Mouse (Mus musculus): ENCODE results near the gene Matk.

Matk gene

DNA sequence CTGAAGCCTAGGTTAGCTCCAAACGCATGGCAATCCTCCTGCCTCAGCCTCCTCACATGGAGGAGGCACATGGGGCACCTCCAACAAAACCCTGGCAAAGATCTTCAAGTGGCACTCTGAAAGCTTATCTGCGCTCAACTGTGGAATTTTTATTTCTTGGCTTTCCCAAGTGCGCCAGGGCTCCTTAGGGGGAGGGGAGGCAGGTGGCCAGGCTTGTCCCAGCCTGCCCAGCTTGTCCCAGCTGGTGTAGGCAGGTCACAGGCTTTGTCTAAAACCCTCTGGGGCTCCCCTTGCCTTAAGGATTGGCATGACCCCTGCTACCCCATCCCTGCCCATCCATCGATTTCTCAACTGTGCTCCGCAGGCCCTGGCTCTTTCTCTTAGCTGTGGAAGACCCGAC is 31.5 kb downstream of the Matk start:
- in situ Hi-C loops (cut with MboI; ENCODE audit: unreplicated experiment in 2 of 2) = no loop called here

DNA sequence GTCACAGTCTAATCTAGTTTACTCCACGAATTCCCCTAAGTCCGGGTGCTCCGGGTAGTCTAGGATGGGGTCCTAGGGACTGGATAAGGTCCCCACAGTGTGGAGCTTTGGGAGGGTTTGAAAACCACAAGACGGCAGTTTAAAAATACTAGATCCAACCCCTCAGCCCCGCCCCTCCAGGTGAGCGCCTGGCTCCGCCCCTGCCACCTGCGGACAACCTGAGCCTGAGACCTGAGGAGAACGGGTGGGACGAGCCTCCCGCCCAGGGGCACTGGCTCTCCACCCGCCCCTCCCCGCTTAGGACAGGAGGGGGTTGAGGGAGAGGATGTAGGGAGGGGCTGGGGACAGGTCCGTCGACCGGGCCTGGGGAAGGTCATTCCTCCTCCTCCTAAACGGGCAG is 32.0 kb downstream of the Matk start:
- in situ Hi-C loops (cut with MboI; ENCODE audit: unreplicated experiment in 2 of 2) = loop anchor here (5.0 kb wide), 3 partner anchors 37 to 87 kb away; partner anchors contain the start of gene Gipc3 (in 1 of the 2)

DNA sequence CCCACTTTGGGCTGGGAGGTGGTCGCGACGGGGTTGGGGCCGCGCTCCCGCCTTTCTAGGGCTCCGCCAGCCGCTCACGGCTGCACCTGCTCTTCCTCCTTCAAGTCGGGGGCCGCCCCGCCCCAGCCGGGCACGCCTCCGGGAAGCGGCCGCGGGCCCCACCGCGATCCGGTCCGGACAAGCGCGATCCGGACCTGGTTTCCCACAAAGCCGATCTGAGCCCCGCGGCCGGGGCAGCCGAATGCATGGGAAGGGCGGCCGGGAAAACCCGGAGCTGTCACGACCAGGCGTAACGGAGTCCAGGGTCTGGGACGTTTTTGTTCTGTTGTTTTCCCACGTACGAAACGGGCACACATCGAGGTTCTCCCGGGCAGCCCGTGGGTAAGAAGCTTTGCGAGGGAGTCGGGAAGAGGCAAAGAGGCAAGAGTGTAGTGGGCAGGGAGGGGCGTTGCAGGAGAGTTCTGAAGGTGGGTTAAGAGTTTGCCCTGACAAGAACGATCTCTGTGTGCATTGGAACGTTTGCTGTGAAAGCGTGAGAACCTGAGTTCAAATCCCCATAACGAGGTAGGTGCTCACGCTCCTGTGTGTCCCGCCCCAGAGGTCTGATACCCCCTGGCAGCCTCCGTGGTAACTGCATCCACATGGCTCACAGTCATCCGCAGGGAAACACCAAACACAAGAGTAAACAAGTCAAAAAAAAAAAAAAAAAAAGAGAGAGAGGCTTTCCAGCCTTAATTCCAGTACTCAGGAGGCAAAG is 33.1 kb downstream of the Matk start:
- in situ Hi-C loops (cut with MboI; ENCODE audit: unreplicated experiment in 2 of 2) = loop anchor here (5.0 kb wide), 3 partner anchors 39 to 89 kb away; partner anchors contain the start of gene Gipc3 (in 1 of the 2)

DNA sequence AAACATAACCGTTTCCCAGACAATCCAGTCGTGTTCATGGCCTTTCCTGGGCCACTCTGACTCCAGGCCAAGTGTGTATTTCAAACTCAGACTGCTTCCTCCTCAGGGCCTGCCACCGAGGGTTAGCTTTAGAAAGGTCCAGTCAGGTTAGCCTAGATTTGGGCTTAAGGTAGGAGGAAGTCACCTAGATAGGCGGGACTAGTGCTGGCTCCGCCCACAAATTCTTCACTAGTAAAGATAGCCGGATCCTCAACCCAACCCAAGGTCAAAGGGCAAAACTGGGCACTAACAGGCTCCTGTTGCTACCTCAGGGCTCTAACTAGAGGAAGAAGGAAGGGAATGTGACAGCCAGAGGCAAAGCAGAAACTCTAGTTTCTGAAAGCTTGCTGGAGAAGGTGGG is 33.9 kb downstream of the Matk start:
- in situ Hi-C loops (cut with MboI; ENCODE audit: unreplicated experiment in 2 of 2) = loop anchor here (5.0 kb wide), 3 partner anchors 39 to 89 kb away; partner anchors contain the start of gene Gipc3 (in 1 of the 2)

DNA sequence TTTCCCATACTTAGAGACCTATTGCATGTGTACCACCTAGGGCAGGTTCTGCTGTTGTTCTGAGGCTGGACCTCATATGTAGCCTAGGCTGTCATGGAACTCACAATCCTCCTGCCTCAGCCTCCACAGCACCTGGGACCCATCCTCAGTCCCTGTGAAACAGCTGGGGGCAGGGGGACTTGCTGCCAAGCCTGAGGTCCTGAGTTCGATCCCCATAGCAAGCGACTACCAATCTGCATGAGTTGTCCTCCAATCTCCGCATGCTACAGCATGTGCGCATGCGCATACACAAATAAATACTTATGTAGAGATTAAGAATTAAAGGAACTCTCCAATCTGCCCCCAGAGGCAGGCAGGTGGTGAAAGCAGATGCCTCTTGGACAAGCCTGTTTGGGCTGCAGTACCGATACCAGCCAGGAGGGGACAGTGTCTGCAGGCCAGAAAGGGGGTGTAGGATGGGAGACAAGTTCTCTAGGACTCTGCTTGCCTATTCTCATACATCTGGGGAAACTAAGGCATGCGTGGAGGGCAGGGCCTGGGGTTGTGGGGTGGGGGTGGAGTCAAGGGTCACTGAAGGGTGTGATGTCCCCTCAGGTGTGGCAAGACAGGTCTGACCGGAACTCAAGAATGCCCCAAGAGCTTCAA is 34.9 kb downstream of the Matk start:
- in situ Hi-C loops (cut with MboI; ENCODE audit: unreplicated experiment in 2 of 2) = loop anchor here (5.0 kb wide), 3 partner anchors 40 to 90 kb away; partner anchors contain the start of gene Gipc3 (in 1 of the 2)

DNA sequence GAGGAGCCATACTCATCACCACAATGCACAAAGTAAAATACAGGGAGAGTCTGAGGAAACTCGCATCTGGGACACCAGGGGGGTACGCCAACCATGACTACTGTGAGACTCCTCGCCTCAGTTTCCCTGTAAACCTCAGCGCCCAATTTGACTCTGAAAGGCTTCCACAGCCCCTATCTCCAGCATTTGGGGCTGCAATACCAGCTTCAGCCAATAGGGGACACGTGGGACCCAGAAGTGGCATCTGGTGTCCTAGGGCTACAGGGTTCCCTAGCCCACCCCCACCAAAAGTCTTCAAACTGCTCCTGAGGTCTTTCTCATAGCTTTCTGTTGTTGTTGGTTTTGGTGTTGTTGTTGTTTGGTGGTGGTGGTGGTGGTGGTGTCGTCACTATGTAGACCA is 35.9 kb downstream of the Matk start:
- in situ Hi-C loops (cut with MboI; ENCODE audit: unreplicated experiment in 2 of 2) = loop anchor here (5.0 kb wide), 3 partner anchors 41 to 91 kb away; partner anchors contain the start of gene Gipc3 (in 1 of the 2)

DNA sequence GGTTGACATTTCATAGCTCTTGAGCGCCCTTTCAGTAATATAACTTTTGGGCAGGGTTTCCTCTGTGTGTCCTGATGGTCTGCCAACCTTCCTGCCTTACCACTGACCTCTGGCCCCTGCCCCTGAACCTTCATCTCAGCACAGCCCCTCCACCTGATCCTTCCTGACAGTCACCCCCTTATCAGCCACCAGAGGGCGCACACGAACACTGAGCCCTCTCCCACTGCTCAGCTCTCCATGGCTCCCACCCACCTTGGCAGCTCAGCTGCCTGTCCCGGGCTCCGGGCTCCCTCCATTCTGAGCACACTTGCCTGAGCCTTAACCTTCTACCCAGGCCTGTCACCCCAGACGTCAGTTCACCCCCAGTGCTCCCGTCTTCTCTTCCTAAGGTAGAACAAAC is 36.5 kb downstream of the Matk start:
- in situ Hi-C loops (cut with MboI; ENCODE audit: unreplicated experiment in 2 of 2) = loop anchor here (5.0 kb wide), 3 partner anchors 42 to 92 kb away; partner anchors contain the start of gene Gipc3 (in 1 of the 2)

DNA sequence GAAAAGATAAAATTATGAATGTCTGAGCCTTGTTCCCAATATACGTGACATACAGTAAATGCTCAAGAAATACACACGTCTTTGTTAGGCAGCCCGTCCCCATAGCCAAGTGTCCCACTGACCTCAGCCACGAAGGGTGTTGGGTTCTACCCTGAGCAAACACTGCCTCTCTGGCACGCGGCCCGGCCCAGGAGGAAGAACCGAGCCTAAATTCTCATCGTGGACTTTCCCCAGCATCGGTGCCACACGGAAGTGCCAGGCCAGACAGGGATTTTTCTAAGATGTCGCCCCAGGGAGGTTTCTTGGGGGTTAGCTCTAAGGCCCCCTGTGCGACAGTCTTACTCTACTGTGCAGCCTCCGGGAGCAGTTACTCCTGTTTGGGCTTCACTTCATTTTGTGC is 37.1 kb downstream of the Matk start:
- in situ Hi-C loops (cut with MboI; ENCODE audit: unreplicated experiment in 2 of 2) = loop anchor here (5.0 kb wide), 3 partner anchors 43 to 93 kb away; partner anchors contain the start of gene Gipc3 (in 2 of the 2)

DNA sequence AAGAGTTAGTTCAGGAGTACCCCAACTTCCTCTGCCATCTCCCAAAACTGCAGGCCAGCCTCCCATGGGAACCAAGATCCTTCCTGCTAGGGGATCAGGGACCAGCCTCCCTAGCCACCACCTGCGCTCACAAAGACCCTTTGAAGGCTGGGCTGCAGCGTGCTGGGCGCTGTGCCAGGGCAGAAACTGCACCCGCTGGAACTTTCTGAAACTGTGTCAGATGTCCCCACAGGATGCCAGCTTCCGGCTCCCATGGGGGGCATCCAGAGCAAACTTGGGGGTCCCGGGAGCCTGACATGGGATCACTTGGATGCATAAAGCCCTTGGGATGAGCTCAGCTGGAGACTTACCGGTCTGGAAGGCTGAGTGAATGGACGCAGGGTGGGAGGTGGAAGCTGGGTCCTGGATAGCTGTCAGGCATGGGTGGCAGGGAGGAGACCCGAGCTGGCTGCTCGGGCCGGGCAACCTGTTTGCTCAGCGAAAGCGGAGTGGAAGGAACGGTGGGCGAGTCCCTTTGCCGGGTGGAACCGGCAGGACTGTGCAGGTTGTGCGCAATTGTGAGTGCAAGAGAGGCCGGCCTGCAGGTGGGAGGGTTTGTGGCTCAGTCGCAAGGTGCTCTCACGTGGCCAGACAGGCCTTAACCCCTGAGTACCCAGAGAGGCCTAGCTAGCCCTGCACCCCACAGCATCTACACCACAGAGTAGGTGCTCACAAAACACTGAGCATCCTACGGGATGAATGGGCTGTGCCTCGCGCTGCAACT is 38.1 kb downstream of the Matk start:
- in situ Hi-C loops (cut with MboI; ENCODE audit: unreplicated experiment in 2 of 2) = loop anchor here in 1 of 2 experiments (5.0 kb wide), 1 partner anchor 51 kb away; the partner anchor contains the start of gene Gipc3

DNA sequence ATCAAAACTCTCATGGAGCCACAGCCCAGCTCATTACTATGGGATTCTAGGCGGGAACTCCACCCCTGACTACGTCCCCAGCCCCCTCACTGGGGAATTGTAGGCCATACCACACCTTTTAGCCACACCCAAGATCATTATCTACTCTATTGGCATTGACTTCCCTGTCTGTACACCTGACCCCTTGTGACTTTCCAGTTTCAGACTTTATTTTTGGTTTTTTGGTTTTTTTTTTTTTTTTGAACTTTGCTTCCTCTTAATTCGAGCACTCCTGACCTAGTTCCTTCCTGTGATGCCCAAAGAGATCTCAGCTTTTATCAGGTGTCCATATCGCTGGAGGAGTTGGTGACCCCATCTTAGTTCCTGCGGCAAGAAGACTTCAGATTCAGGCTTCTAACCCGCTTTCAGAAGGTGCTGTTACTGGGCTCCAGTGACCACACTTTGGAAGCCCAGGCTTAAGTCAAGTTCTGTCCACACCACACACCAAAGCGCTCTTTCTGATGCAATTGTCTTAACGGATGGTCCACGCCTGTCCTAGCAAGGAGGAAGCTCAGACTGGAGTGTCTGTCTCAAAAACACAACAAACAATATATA is 38.9 kb downstream of the Matk start, which contains the start of gene Tjp3:
Gene Tjp3 (minus strand): TSS at position 71 of the 594 bp plus-strand sequence.
- in situ Hi-C loops (cut with MboI; ENCODE audit: unreplicated experiment in 2 of 2) = loop anchor here in 1 of 2 experiments (5.0 kb wide), 1 partner anchor 51 kb away; the partner anchor contains the start of gene Gipc3

DNA sequence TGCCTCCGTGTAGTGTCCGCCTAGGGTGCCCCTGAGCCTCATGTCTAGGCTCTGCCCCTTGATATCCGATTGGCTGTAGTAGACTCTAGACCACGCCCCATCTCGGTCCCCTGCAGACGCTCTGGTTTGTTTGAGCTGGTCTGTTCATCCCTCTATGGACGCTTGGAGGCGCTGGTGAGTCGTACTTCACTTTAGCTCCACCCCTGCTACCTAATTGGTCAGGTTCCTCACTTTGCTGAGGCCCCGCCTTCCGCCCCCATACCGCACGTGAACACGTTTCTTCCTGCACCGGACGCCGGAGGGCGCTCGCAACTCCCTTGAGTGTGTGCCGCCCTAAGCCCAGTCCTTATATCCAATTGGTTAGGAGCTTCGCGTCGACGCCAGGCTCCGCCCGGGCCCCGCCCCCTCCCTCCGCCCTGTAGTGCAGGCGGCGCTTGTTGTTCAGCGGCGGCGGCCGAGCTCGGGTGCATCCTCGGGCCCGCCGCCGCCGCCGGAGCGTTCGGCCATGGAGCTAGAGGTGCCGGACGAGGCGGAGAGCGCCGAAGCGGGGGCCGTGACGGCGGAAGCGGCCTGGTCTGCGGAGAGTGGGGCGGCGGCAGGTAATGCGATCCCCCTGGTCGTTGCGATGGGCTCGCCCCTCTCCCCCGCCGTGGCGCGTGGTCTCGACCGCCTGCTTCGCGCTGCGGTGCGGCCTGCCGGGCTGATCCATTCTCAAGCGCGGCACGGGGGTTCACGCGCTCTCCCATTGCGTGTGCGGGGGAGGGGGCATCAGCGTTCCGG is 40.0 kb downstream of the Matk start, which contains the start of gene Pip5k1c:
Gene Pip5k1c (plus strand): TSS at position 410 of the 780 bp plus-strand sequence.
- in situ Hi-C loops (cut with MboI; ENCODE audit: unreplicated experiment in 2 of 2) = loop anchor here in 1 of 2 experiments (5.0 kb wide), 1 partner anchor 50 kb away; the partner anchor contains the start of gene Gipc3

DNA sequence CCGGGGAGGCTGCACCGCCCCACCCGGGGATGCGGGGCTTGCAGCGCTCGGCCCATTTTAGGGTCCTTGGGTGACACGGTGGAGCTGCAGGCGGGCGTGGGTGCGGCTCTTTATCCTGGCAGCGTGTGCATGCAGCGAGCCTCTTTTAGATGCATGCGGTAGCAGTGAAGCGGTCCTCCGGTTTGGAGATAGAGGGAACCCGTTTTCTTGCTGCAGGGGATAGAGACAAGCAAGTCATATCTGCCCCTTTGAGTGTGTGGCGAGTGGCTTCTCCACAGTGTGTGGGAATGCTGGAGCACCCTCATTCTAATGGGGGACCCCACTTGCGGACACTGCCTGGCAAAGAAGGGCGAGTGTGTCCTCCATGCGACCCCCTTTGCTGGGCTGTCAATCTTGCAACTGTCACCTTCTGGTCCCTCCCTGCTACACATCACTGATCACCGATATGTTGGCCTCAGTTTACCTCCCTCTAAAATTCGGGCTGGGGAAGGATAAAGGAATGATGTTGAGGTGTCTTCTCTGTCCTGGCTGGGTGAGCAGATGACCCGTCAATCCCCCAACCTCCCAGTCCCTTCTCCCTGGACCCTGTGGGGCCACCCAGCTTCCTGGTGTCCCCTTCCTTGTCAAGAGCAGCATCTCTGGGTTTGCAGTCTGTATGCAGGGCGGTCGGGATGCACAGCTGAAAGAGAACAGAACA is 40.7 kb downstream of the Matk start:
- in situ Hi-C loops (cut with MboI; ENCODE audit: unreplicated experiment in 2 of 2) = loop anchor here in 1 of 2 experiments (5.0 kb wide), 1 partner anchor 49 kb away; the partner anchor contains the start of gene Gipc3

DNA sequence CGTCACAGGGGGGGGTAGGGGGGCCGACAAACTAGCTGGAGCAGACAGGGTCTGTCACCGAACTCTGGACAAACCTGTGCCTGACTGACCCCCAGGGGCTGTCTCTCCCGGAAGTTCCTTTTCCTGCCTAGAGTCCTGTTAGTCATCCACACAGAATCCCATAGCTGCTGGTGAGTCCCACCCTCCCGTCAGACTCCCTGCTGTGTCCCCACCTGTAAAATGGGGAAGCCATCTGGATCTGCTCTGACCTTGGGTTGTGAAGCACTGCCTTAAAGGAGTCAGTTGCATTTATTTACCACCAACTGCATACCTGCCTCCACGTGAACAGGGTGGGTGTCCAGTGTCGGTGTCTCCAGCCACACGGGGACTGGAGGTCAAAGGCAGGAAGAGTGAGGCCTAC is 41.7 kb downstream of the Matk start:
- in situ Hi-C loops (cut with MboI; ENCODE audit: unreplicated experiment in 2 of 2) = loop anchor here in 1 of 2 experiments (5.0 kb wide), 1 partner anchor 48 kb away; the partner anchor contains the start of gene Gipc3

DNA sequence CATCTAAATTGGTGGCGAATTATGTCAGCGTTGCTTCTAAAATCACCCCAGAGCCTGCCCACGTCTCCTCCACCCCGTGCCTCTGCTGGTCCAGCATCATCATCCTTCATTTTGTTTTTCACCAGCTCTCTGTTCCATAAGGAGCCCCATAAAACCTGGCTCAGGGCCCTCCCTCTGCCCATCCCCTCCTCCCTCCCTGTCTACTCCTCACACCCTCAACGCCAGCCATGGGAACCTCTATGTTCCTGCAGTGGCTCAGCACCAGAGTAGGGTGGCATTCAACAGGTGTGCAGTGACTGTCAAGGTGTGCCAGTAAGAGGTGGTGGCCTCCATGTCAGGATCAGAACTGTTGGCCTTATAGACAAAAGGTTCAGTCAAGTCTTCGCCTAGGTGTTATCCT is 42.5 kb downstream of the Matk start:
- in situ Hi-C loops (cut with MboI; ENCODE audit: unreplicated experiment in 2 of 2) = no loop called here

DNA sequence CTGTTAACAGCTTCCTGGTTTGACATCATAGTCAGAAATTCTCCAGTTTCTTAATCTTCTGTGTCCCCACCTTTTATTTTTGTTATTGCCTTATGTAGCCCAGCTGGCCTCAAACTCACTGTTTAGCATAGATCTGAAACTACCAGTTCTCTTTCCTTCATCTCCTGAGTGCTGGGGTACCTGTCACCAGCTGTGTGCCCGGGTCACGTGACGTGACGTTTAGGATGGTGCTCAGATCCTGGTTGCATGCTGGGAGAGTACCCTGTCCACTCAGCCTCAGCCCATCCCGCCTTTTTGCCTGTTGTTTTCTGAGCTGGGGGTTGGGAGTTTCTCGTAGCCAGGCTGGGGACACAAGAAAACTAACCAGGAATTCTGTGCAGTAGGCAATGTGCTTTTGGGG is 44.5 kb downstream of the Matk start:
- in situ Hi-C loops (cut with MboI; ENCODE audit: unreplicated experiment in 2 of 2) = no loop called here

DNA sequence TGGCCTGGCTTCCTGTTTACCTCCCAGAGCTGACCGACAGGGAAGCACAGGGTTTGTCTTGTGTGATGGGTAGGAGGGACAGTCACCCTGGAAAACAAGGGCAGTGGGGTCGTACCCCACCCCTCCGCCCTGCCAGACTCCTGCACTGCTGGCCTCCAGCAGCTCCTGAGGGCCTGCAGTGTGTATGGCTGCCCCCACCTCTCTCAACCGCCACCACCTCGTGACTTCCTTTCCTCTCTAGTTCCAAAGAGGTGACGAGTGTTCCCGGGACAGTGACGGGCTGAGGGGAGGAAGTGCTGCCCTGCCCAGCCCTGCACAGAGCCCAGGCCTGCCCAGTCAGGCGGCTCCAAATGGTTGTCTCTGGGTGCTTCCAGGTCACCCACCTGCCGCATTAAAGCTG is 45.1 kb downstream of the Matk start:
- in situ Hi-C loops (cut with MboI; ENCODE audit: unreplicated experiment in 2 of 2) = no loop called here

DNA sequence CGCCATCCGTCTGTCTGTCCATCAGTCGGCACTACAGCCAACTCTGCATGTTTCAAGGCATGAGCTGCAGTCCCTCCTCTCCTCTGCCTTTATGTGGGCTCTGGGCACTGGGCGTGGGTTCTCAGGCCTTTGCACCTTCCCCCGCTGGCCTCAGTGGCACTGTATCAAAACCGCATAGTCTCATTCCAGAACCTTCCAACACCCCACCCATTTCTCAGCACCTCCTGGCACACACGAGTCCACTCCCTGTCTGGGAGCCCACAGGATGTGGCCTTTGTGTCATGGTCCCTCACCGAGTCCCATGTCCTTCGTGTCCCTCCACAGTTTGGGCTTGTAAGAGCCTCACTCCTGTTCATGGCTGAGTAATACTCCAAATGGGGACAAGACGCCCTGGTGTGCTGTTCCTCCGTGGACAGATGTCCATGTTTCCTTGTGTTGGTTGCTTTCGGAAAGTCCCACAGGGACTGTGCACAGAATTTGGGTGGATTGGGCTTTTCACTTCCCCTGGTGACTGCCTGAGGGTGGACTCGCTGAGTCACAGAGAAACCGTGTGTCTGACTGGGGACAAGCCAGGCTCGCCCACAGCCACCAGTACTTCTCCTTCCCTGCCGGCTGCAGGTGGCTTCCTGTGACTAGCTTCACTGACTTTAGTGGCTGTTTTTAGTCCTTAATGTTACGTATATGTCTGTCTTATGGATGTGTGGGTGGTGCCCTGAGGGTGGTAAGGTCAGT is 45.8 kb downstream of the Matk start:
- in situ Hi-C loops (cut with MboI; ENCODE audit: unreplicated experiment in 2 of 2) = no loop called here

Data from v-Abl transformed pro-B cells (cell line).